Mouse (Mus musculus) liver, embryonic 15.5 days (tissue): ENCODE data around the gene Dcst1. TPM values are rescaled to one million over a fixed set of nuclear protein-coding genes. Genes with fewer than 3 reads are reported as not detected.
A peak's percentile ranks its signal among the peaks of the same experiment; 100 is the strongest.

Source experiments
- ATAC-seq: fragments of 200-750 bp; cut with Nextera tagmentation; 2 replicates; pipeline ENCODE4 v1.8.0; 2017; ENCODE audit warnings: moderate number of reproducible peaks, mild to moderate bottlenecking, moderate library complexity; ENCODE audit not compliant: insufficient read depth
- H3K27ac ChIP-seq: fragments of 300-500 bp; sonication (generic); replicated peaks from 2 replicates; pipeline ENCODE4 v1.5.1; 2015; ENCODE audit warnings: mild to moderate bottlenecking, inconsistent platforms
- H3K27me3 ChIP-seq: fragments of 300-500 bp; sonication (generic); 2 replicates; pipeline ENCODE4 v1.6.1; 2015; ENCODE audit warnings: mild to moderate bottlenecking, inconsistent platforms
- H3K36me3 ChIP-seq: fragments of 300-500 bp; sonication (generic); replicated peaks from 2 replicates; pipeline ENCODE4 v1.6.1; 2015; ENCODE audit warnings: moderate library complexity, mild to moderate bottlenecking, inconsistent platforms
- H3K4me1 ChIP-seq: fragments of 300-500 bp; sonication (generic); replicated peaks from 2 replicates; pipeline ENCODE4 v1.6.1; 2015; ENCODE audit warnings: inconsistent platforms
- H3K4me2 ChIP-seq: fragments of 300-500 bp; sonication (generic); 2 replicates; pipeline ENCODE4 v1.6.1; 2015; ENCODE audit warnings: moderate library complexity, mild to moderate bottlenecking, inconsistent platforms
- H3K4me3 ChIP-seq: fragments of 300-500 bp; sonication (generic); replicated peaks from 2 replicates; pipeline ENCODE4 v1.5.1; 2015; ENCODE audit warnings: mild to moderate bottlenecking, inconsistent platforms
- H3K9ac ChIP-seq: fragments of 300-500 bp; sonication (generic); 2 replicates; pipeline ENCODE4 v1.6.1; 2015; ENCODE audit warnings: moderate library complexity, mild to moderate bottlenecking, inconsistent platforms
- H3K9me3 ChIP-seq: fragments of 300-500 bp; sonication (generic); replicated peaks from 2 replicates; pipeline ENCODE4 v1.6.1; 2016; ENCODE audit warnings: inconsistent platforms
- WGBS: fragments of 180-500 bp; shearing (Covaris S2); methylation state at CpG from one replicate; pipeline ENCODE4 v1.1.7; 2015; ENCODE audit warnings: mixed read lengths; ENCODE audit not compliant: insufficient replicate concordance; 5-methylcytosine and 5-hydroxymethylcytosine counted together
- polyA plus RNA-seq: library from polyadenylated mRNA; unstranded; fragments of >200 nt; fragmentation: Nextera tagmentation; extraction: Ambion mirVana; gene quantifications from 2 replicates; pipeline ENCODE4 v1.2.1, GENCODE M21; 2015

Dcst1 gene
- polyA plus RNA-seq: 0.05 TPM in 1 of 2 replicates, not detected in the other

- WGBS: 77% methylated on average over 11 of the region's 11 CpGs
- no peaks in the 10 kb centered on the region for H3K9me3 ChIP-seq
- H3K9ac ChIP-seq: no peak within 1 kb of the TSS
- no peak within 1 kb of the TSS for H3K4me2 ChIP-seq
- peaks cover 5% of the 10 kb centered on the region for H3K27me3 ChIP-seq
- no peak within 1 kb of the TSS for H3K4me3 ChIP-seq
- no peak within 1 kb of the TSS for H3K27ac ChIP-seq
- ATAC-seq: no peak
- H3K36me3 ChIP-seq: no peaks in the 10 kb centered on the region
- H3K4me1 ChIP-seq: no peaks in the 10 kb centered on the region
Measured at GRCm38 (mm10) chr3:89365153-89365485, at the start of gene Dcst1. Gene Dcst1, minus strand, starts transcription at chr3:89365253.

- H3K36me3 ChIP-seq: peaks cover 60% of the 10 kb centered on the region
- H3K9ac ChIP-seq: peak within 1 kb of the TSS; percentile 53
- H3K4me2 ChIP-seq: peak within 1 kb of the TSS; percentile 76
- peak within 1 kb of the TSS; percentile 45 for H3K27ac ChIP-seq
- H3K9me3 ChIP-seq: no peaks in the 10 kb centered on the region
- WGBS: 5% methylated on average over 28 of the region's 28 CpGs
- ATAC-seq: peak; percentile 100
- H3K4me1 ChIP-seq: peaks cover 23% of the 10 kb centered on the region
- H3K4me3 ChIP-seq: peak within 1 kb of the TSS; percentile 69
- no peaks in the 10 kb centered on the region for H3K27me3 ChIP-seq
Measured at GRCm38 (mm10) chr3:89411490-89412393, 46.7 kb upstream of the Dcst1 start, which contains the start of gene Flad1. Gene Flad1, minus strand, starts transcription at chr3:89411870.

GRCm38 (mm10) chr3:89410864-89411263, 45.8 kb upstream of the Dcst1 start:
- peak overlapping the region; percentile 69 for H3K4me3 ChIP-seq
- no peaks in the 10 kb centered on the region for H3K9me3 ChIP-seq
- WGBS: 65% methylated on average over 10 of the region's 10 CpGs
- peak overlapping the region; percentile 76 for H3K4me2 ChIP-seq
- peaks cover 16% of the 10 kb centered on the region for H3K4me1 ChIP-seq
- H3K27ac ChIP-seq: 0 out of 2 replicates have a peak overlapping the region, but pooled peaks have one; percentile 15
- no peaks in the 10 kb centered on the region for H3K27me3 ChIP-seq
- no peak for ATAC-seq
- H3K9ac ChIP-seq: peak overlapping the region; percentile 53
- peaks cover 55% of the 10 kb centered on the region for H3K36me3 ChIP-seq

GRCm38 (mm10) chr3:89409701-89410100, 44.6 kb upstream of the Dcst1 start:
- Histone ChIP-seq H3K4me2 (no peak overlapping the region), H3K36me3 (peaks cover 48% of the 10 kb centered on the region), H3K9me3 (no peaks in the 10 kb centered on the region), H3K27ac (no peak overlapping the region), H3K27me3 (no peaks in the 10 kb centered on the region), H3K4me1 (peaks cover 16% of the 10 kb centered on the region), H3K9ac (no peak overlapping the region), H3K4me3 (no peak overlapping the region)
- WGBS: 76% methylated on average over 3 of the region's 3 CpGs
- no peak for ATAC-seq

- WGBS: 75% methylated on average over 16 of the region's 16 CpGs
- Histone ChIP-seq H3K27me3 (no peaks in the 10 kb centered on the region), H3K36me3 (peaks cover 46% of the 10 kb centered on the region)
Measured at GRCm38 (mm10) chr3:89408448-89408847, 43.4 kb upstream of the Dcst1 start.

GRCm38 (mm10) chr3:89406887-89407286, 41.8 kb upstream of the Dcst1 start:
- Histone ChIP-seq H3K4me2 (no peak overlapping the region), H3K27ac (no peak overlapping the region), H3K27me3 (no peaks in the 10 kb centered on the region), H3K4me1 (peaks cover 12% of the 10 kb centered on the region), H3K9me3 (no peaks in the 10 kb centered on the region), H3K4me3 (no peak overlapping the region), H3K9ac (no peak overlapping the region), H3K36me3 (peaks cover 51% of the 10 kb centered on the region)
- no peak for ATAC-seq
- 80% methylated on average over 6 of the region's 6 CpGs for whole genome bisulfite sequencing

More at GRCm38 (mm10) chr3:89408448-89408847, 43.4 kb upstream of the Dcst1 start:
- Histone ChIP-seq H3K9me3 (no peaks in the 10 kb centered on the region), H3K4me3 (no peak overlapping the region), H3K9ac (no peak overlapping the region), H3K4me1 (peaks cover 16% of the 10 kb centered on the region), H3K4me2 (no peak overlapping the region), H3K27ac (no peak overlapping the region)
- no peak for ATAC-seq

GRCm38 (mm10) chr3:89402693-89403092, 37.6 kb upstream of the Dcst1 start, which contains the start of gene Lenep:
Gene Lenep, minus strand, starts transcription at chr3:89402793.
- Histone ChIP-seq H3K27ac (no peak within 1 kb of the TSS), H3K27me3 (no peaks in the 10 kb centered on the region), H3K36me3 (peaks cover 44% of the 10 kb centered on the region), H3K4me2 (no peak within 1 kb of the TSS), H3K4me1 (0 out of 2 replicates have a peak, but pooled peaks cover 5% of the 10 kb centered on the region), H3K9me3 (no peaks in the 10 kb centered on the region), H3K4me3 (no peak within 1 kb of the TSS), H3K9ac (no peak within 1 kb of the TSS)
- no peak for ATAC-seq
- WGBS: 64% methylated on average over 5 of the region's 5 CpGs

GRCm38 (mm10) chr3:89401329-89401728, 36.3 kb upstream of the Dcst1 start:
- Histone ChIP-seq H3K36me3 (peaks cover 36% of the 10 kb centered on the region), H3K4me2 (no peak overlapping the region), H3K9me3 (no peaks in the 10 kb centered on the region), H3K9ac (no peak overlapping the region), H3K4me3 (no peak overlapping the region), H3K4me1 (peaks cover 13% of the 10 kb centered on the region), H3K27ac (no peak overlapping the region), H3K27me3 (no peaks in the 10 kb centered on the region)
- 72% methylated on average over 7 of the region's 7 CpGs for WGBS
- ATAC-seq: no peak

- no peak overlapping the region for H3K27ac ChIP-seq
- no peaks in the 10 kb centered on the region for H3K9me3 ChIP-seq
- under 1% methylated on average over 4 of the region's 4 CpGs for WGBS
- H3K27me3 ChIP-seq: peaks cover 37% of the 10 kb centered on the region
- peak overlapping the region; percentile 63 for H3K9ac ChIP-seq
- peaks cover 59% of the 10 kb centered on the region for H3K4me1 ChIP-seq
- H3K36me3 ChIP-seq: peaks cover 3% of the 10 kb centered on the region
- H3K4me2 ChIP-seq: peak overlapping the region; percentile 97
- no peak for ATAC-seq
- H3K4me3 ChIP-seq: peak overlapping the region; percentile 66
Measured at GRCm38 (mm10) chr3:89396654-89397005, 31.6 kb upstream of the Dcst1 start.

GRCm38 (mm10) chr3:89395806-89396653, 31.0 kb upstream of the Dcst1 start:
- Histone ChIP-seq H3K27me3 (peaks cover 43% of the 10 kb centered on the region), H3K27ac (peak overlapping the region; percentile 48; the same call in 1 of the 2 replicates), H3K4me3 (peak overlapping the region; percentile 66), H3K36me3 (no peaks in the 10 kb centered on the region), H3K4me2 (peak overlapping the region; percentile 97), H3K9ac (peak overlapping the region; percentile 63), H3K4me1 (peaks cover 65% of the 10 kb centered on the region), H3K9me3 (no peaks in the 10 kb centered on the region)
- no peak for ATAC-seq
- under 1% methylated on average over 44 of the region's 44 CpGs for WGBS

- no peak for ATAC-seq
- H3K9ac ChIP-seq: peak overlapping the region; percentile 63
- peak overlapping the region; percentile 72 for H3K27ac ChIP-seq
- no peaks in the 10 kb centered on the region for H3K9me3 ChIP-seq
- peaks cover 49% of the 10 kb centered on the region for H3K27me3 ChIP-seq
- no peaks in the 10 kb centered on the region for H3K36me3 ChIP-seq
- 4% methylated on average over 10 of the region's 10 CpGs for WGBS
- H3K4me1 ChIP-seq: peaks cover 71% of the 10 kb centered on the region
- peak overlapping the region; percentile 66 for H3K4me3 ChIP-seq
- H3K4me2 ChIP-seq: peak overlapping the region; percentile 97
Measured at GRCm38 (mm10) chr3:89395419-89395805, 30.4 kb upstream of the Dcst1 start.
